Mouse (Mus musculus) olfactory bulb, adult 2 months (tissue): ENCODE measurements around the gene AI661453.
"Not testable (repeated sequence)": the region's sequence is repeated elsewhere in the genome, so short reads cannot be mapped to it uniquely, and the experiment has no call there.

Experiments used
- CTCF ChIP-seq: fragments of 200-500 bp; IDR thresholded peaks from 2 replicates; pipeline ENCODE4 v1.5.1; 2012; ENCODE audit warnings: low read depth, mild to moderate bottlenecking, low read length, moderate library complexity; ENCODE audit not compliant: insufficient read depth
- POLR2A ChIP-seq: fragments of 200-500 bp; IDR thresholded peaks from 2 replicates; pipeline ENCODE4 v1.6.1; 2012; ENCODE audit warnings: mild to moderate bottlenecking, low read depth, low read length, moderate library complexity; ENCODE audit not compliant: insufficient read depth

GRCm38 (mm10) chr17:47409897-47410861, 26.2 kb upstream of the AI661453 start:
- TF ChIP-seq CTCF, POLR2A: not testable (repeated sequence)
